Mouse (Mus musculus) myocyte (in vitro differentiated cells): ENCODE measurements at regions not wholly inside any gene's neighbourhood (a gene's known extent, or its start where the extent isn't known, plus 50 kb on each side); places are given as distances from the start of the nearest gene placed in this dataset.
A peak's percentile ranks its signal among the peaks of the same experiment; 100 is the strongest.

ENCODE experiments used
- H3K27me3 ChIP-seq: one replicate; pipeline ENCODE4 v1.6.1; 2011; ENCODE audit not compliant: control insufficient read depth, insufficient read depth, insufficient read length
- H3K36me3 ChIP-seq: one replicate; pipeline ENCODE4 v1.6.1; 2011; ENCODE audit not compliant: control insufficient read depth, insufficient read depth
- H3K4me2 ChIP-seq: one replicate; pipeline ENCODE4 v1.6.1; 2011; ENCODE audit warnings: low read depth, control low read depth
- H3K4me3 ChIP-seq: one replicate; pipeline ENCODE4 v1.5.1; 2011; ENCODE audit warnings: mild to moderate bottlenecking, control low read depth, moderate library complexity
- H3K79me2 ChIP-seq: one replicate; pipeline ENCODE4 v1.6.1; 2011; ENCODE audit not compliant: control insufficient read depth, insufficient read depth
- H3ac ChIP-seq: one replicate; pipeline ENCODE4 v1.6.1; 2011; ENCODE audit not compliant: control insufficient read depth, insufficient read length
- CEBPB ChIP-seq: IDR thresholded peaks from 2 replicates; pipeline ENCODE4 v1.6.1; 2011; ENCODE audit warnings: mild to moderate bottlenecking, moderate library complexity; ENCODE audit not compliant: poor library complexity, insufficient read depth, severe bottlenecking
- E2F4 ChIP-seq: IDR thresholded peaks from one replicate; pipeline ENCODE4 v1.6.1; 2011; ENCODE audit warnings: mild to moderate bottlenecking, control low read depth, moderate library complexity; ENCODE audit not compliant: insufficient read depth
- MAX ChIP-seq: IDR thresholded peaks from one replicate; pipeline ENCODE4 v1.6.1; 2011; ENCODE audit warnings: low read depth, mild to moderate bottlenecking, control low read depth
- MYOD1 ChIP-seq, 3 experiments: IDR thresholded peaks; one replicate each; pipeline ENCODE4 v1.6.1; 2011; ENCODE audit warnings: control low read depth in 2 of 3, low read depth in 2 of 3, mild to moderate bottlenecking in 2 of 3, moderate library complexity in 1 of 3; ENCODE audit not compliant: insufficient read length in 2 of 3, control insufficient read depth in 1 of 3
- MYOG ChIP-seq, 3 experiments: IDR thresholded peaks; one replicate each; pipeline ENCODE4 v1.6.1; 2011; ENCODE audit warnings: control low read depth in 2 of 3, low read depth in 2 of 3, mild to moderate bottlenecking in 2 of 3; ENCODE audit not compliant: insufficient read length in 2 of 3, control insufficient read depth in 1 of 3, insufficient read depth in 1 of 3
- POLR2A ChIP-seq: IDR thresholded peaks from one replicate; pipeline ENCODE4 v1.6.1; 2011; ENCODE audit warnings: low read depth, mild to moderate bottlenecking, control low read depth, moderate library complexity; ENCODE audit not compliant: insufficient read length
- POLR2AphosphoS2 ChIP-seq: IDR thresholded peaks from one replicate; pipeline ENCODE4 v1.6.1; 2011; ENCODE audit warnings: low read depth, control low read depth; ENCODE audit not compliant: insufficient read length
- REST ChIP-seq: IDR thresholded peaks from one replicate; pipeline ENCODE4 v1.6.1; 2011; ENCODE audit warnings: mild to moderate bottlenecking, control low read depth, moderate library complexity; ENCODE audit not compliant: insufficient read depth, insufficient read length
- SRF ChIP-seq: IDR thresholded peaks from one replicate; pipeline ENCODE4 v1.6.1; 2011; ENCODE audit warnings: low read depth; ENCODE audit not compliant: control insufficient read depth, insufficient read length
- TCF12 ChIP-seq: IDR thresholded peaks from one replicate; pipeline ENCODE4 v1.6.1; 2011; ENCODE audit warnings: mild to moderate bottlenecking, control low read depth; ENCODE audit not compliant: poor library complexity, insufficient read depth, severe bottlenecking
- TCF3 ChIP-seq: IDR thresholded peaks from one replicate; pipeline ENCODE4 v1.6.1; 2011; ENCODE audit warnings: low read depth, control low read depth; ENCODE audit not compliant: insufficient read length
- USF1 ChIP-seq: IDR thresholded peaks from one replicate; pipeline ENCODE4 v1.6.1; 2011; ENCODE audit warnings: low read depth, mild to moderate bottlenecking, control low read depth, moderate library complexity

GRCm38 (mm10) chr9:61031699-61032447 lies 237.5 kb downstream of the Uaca start:
- Histone ChIP-seq H3K79me2 (no peaks in the 10 kb centered on the region), H3K27me3 (peaks cover 66% of the 10 kb centered on the region), H3K4me2 (no peak overlapping the region), H3K36me3 (no peaks in the 10 kb centered on the region), H3ac (no peak overlapping the region), H3K4me3 (no peak overlapping the region)
- TF ChIP-seq REST, result no peak

GRCm38 (mm10) chr9:61032448-61033433 lies 238.4 kb downstream of the Uaca start:
- no peak for TF ChIP-seq POLR2AphosphoS2
- TF ChIP-seq SRF, result no peak
- TF ChIP-seq E2F4, result no peak
- no peak for TF ChIP-seq TCF3
- TF ChIP-seq POLR2A, result no peak
- no peak overlapping the region for H3K4me3 ChIP-seq
- no peak overlapping the region for H3K4me2 ChIP-seq

GRCm38 (mm10) chr9:61033593-61033992 lies 239.3 kb downstream of the Uaca start:
- Histone ChIP-seq H3ac (no peak overlapping the region), H3K27me3 (peaks cover 68% of the 10 kb centered on the region), H3K4me2 (no peak overlapping the region), H3K79me2 (no peaks in the 10 kb centered on the region), H3K36me3 (no peaks in the 10 kb centered on the region), H3K4me3 (no peak overlapping the region)
- no peak for TF ChIP-seq MYOD1 (IDR thresholded peaks at IDR 0.05; ENCODE audit: control insufficient read depth in 1 of 3, insufficient read length in 2 of 3, low read depth in 2 of 3)
- TF ChIP-seq TCF12, result no peak
- no peak for TF ChIP-seq E2F4
- TF ChIP-seq REST, result no peak
- no peak for TF ChIP-seq USF1
- TF ChIP-seq MAX, result no peak
- TF ChIP-seq SRF, result no peak
- no peak for TF ChIP-seq CEBPB
- TF ChIP-seq TCF3, result no peak
- TF ChIP-seq POLR2A, result no peak
- no peak for TF ChIP-seq MYOG (IDR thresholded peaks at IDR 0.05; ENCODE audit: control insufficient read depth in 1 of 3, insufficient read depth in 1 of 3, insufficient read length in 2 of 3, low read depth in 2 of 3)
- no peak for TF ChIP-seq POLR2AphosphoS2

More at GRCm38 (mm10) chr9:61032448-61033433, 238.4 kb downstream of the Uaca start:
- Histone ChIP-seq H3ac (no peak overlapping the region), H3K27me3 (peaks cover 67% of the 10 kb centered on the region), H3K79me2 (no peaks in the 10 kb centered on the region), H3K36me3 (no peaks in the 10 kb centered on the region)

DNA sequence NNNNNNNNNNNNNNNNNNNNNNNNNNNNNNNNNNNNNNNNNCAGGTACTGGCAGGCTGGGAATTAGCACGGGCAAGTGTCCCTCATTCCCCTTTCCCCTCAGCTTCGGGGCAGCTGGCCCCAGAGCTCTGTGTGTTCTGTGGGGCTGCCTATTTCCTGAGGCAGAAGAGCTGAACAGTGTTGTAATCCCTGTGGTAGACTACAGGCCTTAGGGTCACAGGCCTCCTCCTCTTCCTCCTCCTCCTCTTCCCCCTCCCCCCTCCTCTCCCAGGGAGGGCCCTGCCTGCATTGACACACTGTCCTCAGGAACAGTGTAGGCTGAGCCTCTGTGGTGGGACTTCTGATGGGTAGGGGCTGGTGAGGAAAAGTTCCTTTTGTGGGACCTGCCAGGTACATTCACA lies 247.7 kb downstream of the Uaca start:
- Histone ChIP-seq H3K36me3 (no peaks in the 10 kb centered on the region), H3K27me3 (peaks cover 39% of the 10 kb centered on the region), H3K79me2 (no peaks in the 10 kb centered on the region), H3K4me2 (no peak overlapping the region), H3ac (no peak overlapping the region), H3K4me3 (no peak overlapping the region)
- TF ChIP-seq POLR2AphosphoS2 (no peak), MAX (no peak)

DNA sequence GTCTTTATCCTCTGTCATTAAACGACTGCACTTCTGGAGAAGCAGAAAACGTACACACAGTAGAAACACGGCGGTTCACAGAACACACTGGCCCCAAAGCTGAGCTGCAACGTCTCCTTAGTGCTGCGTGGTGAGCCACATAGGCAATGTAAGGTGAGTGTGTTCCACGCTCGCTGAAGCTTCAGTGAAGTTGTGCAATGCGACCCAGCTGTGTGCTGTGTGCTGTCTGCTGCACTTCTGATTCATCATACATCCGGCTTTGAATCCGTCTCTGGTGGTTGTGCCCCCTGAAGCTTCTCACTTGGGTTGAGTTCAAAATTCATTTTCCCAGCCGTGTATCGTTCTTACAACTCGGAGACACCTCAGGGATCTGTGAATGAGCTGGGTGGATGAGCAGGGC lies 250.6 kb downstream of the Uaca start:
- TF ChIP-seq CEBPB, result 0 out of 2 replicates have a peak, but pooled peaks have one; percentile 7
- TF ChIP-seq TCF12, result no peak
- Histone ChIP-seq H3K79me2 (no peaks in the 10 kb centered on the region), H3K27me3 (peaks cover 23% of the 10 kb centered on the region), H3K4me2 (no peak overlapping the region), H3K4me3 (no peak overlapping the region), H3ac (no peak overlapping the region), H3K36me3 (no peaks in the 10 kb centered on the region)
